Mouse (Mus musculus): ENCODE data around the gene Rgs2. TPM values are rescaled to one million over a fixed set of nuclear protein-coding genes. Genes with fewer than 3 reads are reported as not detected.

Rgs2 gene
- total and polyA plus RNA-seq, 2 experiments from 2014 or later: 26.4 to 85.2 TPM

DNA sequence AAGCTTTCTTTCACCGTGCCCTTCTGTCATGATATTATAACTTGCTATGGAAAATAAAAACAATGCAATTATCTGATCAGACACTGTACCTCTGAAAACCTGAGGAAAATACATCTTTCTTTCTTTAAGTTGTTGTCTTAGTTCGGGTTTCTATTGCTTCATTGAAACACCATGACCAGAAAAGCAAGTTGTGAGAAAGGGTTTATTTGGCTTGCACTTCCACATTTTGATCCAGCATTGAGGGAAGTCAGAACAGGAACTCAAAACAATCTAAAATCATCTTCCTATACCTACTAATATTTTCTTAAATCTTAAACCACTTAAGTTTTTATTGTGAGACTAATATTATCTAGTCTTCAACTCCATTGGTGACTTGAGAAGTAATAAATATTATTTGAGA lies 11.4 kb downstream of the Rgs2 start:
- ATAC-seq (ENCODE audit: low FRiP score) (no peak), DNase-seq (ENCODE audit: low spot score) (no peak)
- H3K36me3 ChIP-seq (ENCODE audit: insufficient read depth, low read length): no peaks in the 10 kb centered on the region
- no peaks in the 10 kb centered on the region for H3K9me3 ChIP-seq (ENCODE audit: low read length)
- H3K4me1 ChIP-seq (ENCODE audit: insufficient read depth, low read length): no peaks in the 10 kb centered on the region
- no peak overlapping the region for H3K4me2 ChIP-seq (ENCODE audit: low read depth, low read length, poor library complexity, severe bottlenecking)
- no peak for TF ChIP-seq CTCF (IDR thresholded peaks at IDR 0.05)
- H3K9ac ChIP-seq (replicated peaks; ENCODE audit: low read length, poor library complexity, severe bottlenecking): no peak overlapping the region
- H3K27me3 ChIP-seq (ENCODE audit: insufficient read depth, low read length): no peaks in the 10 kb centered on the region
- no peak overlapping the region for H3K4me3 ChIP-seq (ENCODE audit: low read depth, low read length)
- WGBS: 82% methylated on average over 2 of the region's 2 CpGs
- no peak overlapping the region for H3K27ac ChIP-seq (ENCODE audit: low read depth, low read length)

DNA sequence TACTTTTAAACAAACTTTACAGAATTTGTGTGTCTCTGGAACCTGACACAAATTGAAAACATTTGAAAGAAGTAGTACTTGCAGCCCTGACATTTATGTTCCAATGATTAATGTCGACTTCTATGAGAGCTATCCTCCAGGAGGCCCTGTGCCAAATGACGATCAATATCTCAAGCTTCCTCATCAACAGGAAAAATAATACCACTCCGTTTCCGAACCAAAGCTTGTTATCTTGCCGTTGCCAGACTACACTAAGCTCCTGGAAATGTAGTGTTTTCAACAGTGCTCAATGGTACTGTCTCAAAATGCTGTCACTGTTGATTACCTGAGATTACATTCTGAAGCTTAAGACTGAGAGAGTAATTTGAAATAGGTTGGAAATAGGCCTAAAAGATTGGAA lies 13.7 kb downstream of the Rgs2 start:
- Histone ChIP-seq H3K9me3 (ENCODE audit: low read length) (no peaks in the 10 kb centered on the region), H3K27me3 (ENCODE audit: insufficient read depth, low read length) (no peaks in the 10 kb centered on the region), H3K9ac (replicated peaks; ENCODE audit: low read length, poor library complexity, severe bottlenecking) (no peak overlapping the region), H3K4me1 (ENCODE audit: insufficient read depth, low read length) (no peaks in the 10 kb centered on the region), H3K4me2 (ENCODE audit: low read depth, low read length, poor library complexity, severe bottlenecking) (no peak overlapping the region), H3K4me3 (ENCODE audit: low read depth, low read length) (no peak overlapping the region), H3K36me3 (ENCODE audit: insufficient read depth, low read length) (no peaks in the 10 kb centered on the region), H3K27ac (ENCODE audit: low read depth, low read length) (no peak overlapping the region)
- 49% methylated on average over 5 of the region's 5 CpGs for WGBS
- TF ChIP-seq CTCF (IDR thresholded peaks at IDR 0.05): no peak
- ATAC-seq (ENCODE audit: low FRiP score): no peak
- DNase-seq (ENCODE audit: low spot score): peak; percentile 19

DNA sequence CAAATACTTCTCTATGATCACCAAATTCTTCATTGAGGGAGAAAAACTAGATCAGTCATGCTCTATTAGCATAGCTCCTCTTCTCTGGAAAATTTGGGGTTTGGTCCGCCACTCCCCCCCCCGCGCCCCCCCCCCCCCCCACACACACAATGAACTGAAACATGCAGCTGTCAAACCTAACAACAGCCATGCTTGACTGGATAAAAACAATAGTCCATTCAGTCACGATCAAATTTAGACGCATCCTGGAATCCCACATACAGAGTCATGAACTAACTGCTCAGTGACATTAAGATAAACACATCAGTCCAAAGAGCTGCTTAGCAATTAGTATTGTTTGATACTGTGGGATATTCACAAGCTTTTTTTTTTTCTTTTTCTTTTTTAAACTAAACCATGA lies 14.2 kb downstream of the Rgs2 start:
- 15% methylated on average over 4 of the region's 5 CpGs for WGBS
- Histone ChIP-seq H3K4me3 (ENCODE audit: low read depth, low read length) (no peak overlapping the region), H3K27me3 (ENCODE audit: insufficient read depth, low read length) (no peaks in the 10 kb centered on the region), H3K36me3 (ENCODE audit: insufficient read depth, low read length) (no peaks in the 10 kb centered on the region), H3K4me2 (ENCODE audit: low read depth, low read length, poor library complexity, severe bottlenecking) (no peak overlapping the region), H3K27ac (ENCODE audit: low read depth, low read length) (no peak overlapping the region), H3K4me1 (ENCODE audit: insufficient read depth, low read length) (no peaks in the 10 kb centered on the region), H3K9ac (replicated peaks; ENCODE audit: low read length, poor library complexity, severe bottlenecking) (no peak overlapping the region), H3K9me3 (ENCODE audit: low read length) (no peaks in the 10 kb centered on the region)
- ATAC-seq (ENCODE audit: low FRiP score) (no peak), DNase-seq (ENCODE audit: low spot score) (peak; percentile 54)
- TF ChIP-seq CTCF (IDR thresholded peaks at IDR 0.05): no peak

DNA sequence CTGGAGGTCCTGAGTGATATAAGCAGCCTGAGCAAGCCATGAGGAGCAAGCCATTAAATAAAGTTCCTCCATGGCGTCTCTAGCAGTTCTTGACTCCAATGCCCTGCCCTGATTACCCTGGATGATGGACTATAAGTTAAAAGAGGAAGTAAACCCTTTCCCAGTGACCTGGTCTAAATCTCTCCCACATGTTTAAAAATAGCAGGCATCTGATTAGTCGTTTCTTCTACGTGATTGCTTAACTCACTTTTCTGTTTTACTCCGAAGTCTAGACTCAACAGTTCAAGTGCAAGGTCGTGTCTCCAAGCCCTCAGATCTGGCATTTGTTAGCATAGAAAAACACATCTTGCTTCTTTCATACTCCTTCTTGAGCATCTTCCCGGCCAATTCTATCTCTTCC lies 15.2 kb downstream of the Rgs2 start:
- 90% methylated on average over 6 of the region's 6 CpGs for WGBS
- Histone ChIP-seq H3K9ac (replicated peaks; ENCODE audit: low read length, poor library complexity, severe bottlenecking) (no peak overlapping the region), H3K4me3 (ENCODE audit: low read depth, low read length) (no peak overlapping the region), H3K36me3 (ENCODE audit: insufficient read depth, low read length) (no peaks in the 10 kb centered on the region), H3K27me3 (ENCODE audit: insufficient read depth, low read length) (no peaks in the 10 kb centered on the region), H3K4me2 (ENCODE audit: low read depth, low read length, poor library complexity, severe bottlenecking) (no peak overlapping the region), H3K4me1 (ENCODE audit: insufficient read depth, low read length) (no peaks in the 10 kb centered on the region), H3K9me3 (ENCODE audit: low read length) (no peaks in the 10 kb centered on the region), H3K27ac (ENCODE audit: low read depth, low read length) (no peak overlapping the region)
- ATAC-seq (ENCODE audit: low FRiP score) (no peak), DNase-seq (ENCODE audit: low spot score) (no peak)
- TF ChIP-seq CTCF (IDR thresholded peaks at IDR 0.05): no peak

DNA sequence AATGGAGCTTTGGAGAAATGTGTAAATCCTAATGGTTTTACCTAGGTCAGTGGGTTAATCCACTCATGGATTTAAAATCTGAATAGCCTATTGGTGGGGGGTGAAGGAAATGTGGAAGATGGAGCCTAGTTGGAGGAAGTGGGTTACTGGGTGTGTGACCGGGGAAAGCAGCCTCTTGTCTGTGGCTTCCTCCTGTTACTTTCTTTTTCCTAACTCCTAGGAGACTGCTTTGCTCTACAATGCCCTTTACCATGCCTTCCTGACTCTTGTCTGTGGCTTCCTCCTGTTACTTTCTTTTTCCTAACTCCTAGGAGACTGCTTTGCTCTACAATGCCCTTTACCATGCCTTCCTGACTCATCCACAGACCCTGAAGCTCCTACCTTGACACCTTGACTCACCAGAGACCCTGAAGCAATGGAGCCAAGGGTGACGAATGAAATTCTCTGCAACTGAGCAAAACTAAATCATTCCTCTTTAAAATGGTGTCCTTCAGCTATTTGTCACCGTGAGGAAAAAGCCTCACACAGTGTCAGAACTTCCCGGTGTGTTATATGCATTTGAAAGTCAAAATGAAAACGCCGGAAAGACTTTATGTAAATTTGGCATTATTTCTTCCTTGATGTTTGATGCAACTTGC lies 18.9 kb downstream of the Rgs2 start:
- Histone ChIP-seq H3K9me3 (ENCODE audit: low read length) (no peaks in the 10 kb centered on the region), H3K4me1 (ENCODE audit: insufficient read depth, low read length) (no peaks in the 10 kb centered on the region), H3K4me2 (ENCODE audit: low read depth, low read length, poor library complexity, severe bottlenecking) (no peak overlapping the region), H3K36me3 (ENCODE audit: insufficient read depth, low read length) (no peaks in the 10 kb centered on the region), H3K27ac (ENCODE audit: low read depth, low read length) (no peak overlapping the region), H3K27me3 (ENCODE audit: insufficient read depth, low read length) (no peaks in the 10 kb centered on the region), H3K9ac (replicated peaks; ENCODE audit: low read length, poor library complexity, severe bottlenecking) (no peak overlapping the region), H3K4me3 (ENCODE audit: low read depth, low read length) (no peak overlapping the region)
- ATAC-seq (ENCODE audit: low FRiP score): no peak
- 62% methylated on average over 6 of the region's 6 CpGs for WGBS
- no peak for DNase-seq (ENCODE audit: low spot score)
- TF ChIP-seq CTCF (IDR thresholded peaks at IDR 0.05): no peak

DNA sequence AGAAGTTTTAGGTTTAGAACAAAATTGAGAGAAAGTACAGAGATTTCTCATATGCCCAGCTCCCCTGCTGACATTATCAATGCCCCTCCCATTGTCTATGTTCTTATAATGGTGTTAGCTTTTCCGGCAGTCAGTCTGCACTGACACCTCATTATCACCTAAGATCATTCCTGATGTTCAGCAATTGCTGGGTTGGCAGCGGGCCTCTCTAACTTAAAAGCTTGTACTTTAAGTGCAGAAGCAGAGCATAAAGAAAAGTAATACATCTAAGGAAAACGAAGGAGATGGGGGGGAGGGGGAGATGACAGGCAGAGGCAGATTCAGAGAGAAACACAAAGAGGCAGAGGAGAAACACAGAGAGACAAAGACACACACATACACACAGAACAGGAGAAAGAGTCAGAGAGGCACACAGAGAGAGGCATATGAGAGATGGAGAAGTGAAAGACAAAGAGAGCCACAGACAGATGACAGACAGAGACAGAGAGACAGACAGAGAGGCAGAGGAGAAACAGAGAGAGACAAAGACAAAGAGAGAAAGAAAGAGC lies 21.1 kb downstream of the Rgs2 start:
- H3K36me3 ChIP-seq (ENCODE audit: insufficient read depth, low read length): no peaks in the 10 kb centered on the region
- ATAC-seq (ENCODE audit: low FRiP score) (no peak), DNase-seq (ENCODE audit: low spot score) (no peak)
- H3K27ac ChIP-seq (ENCODE audit: low read depth, low read length): no peak overlapping the region
- 26% methylated on average over 3 of the region's 3 CpGs for WGBS
- TF ChIP-seq CTCF (IDR thresholded peaks at IDR 0.05): no peak
- no peaks in the 10 kb centered on the region for H3K9me3 ChIP-seq (ENCODE audit: low read length)
- H3K4me2 ChIP-seq (ENCODE audit: low read depth, low read length, poor library complexity, severe bottlenecking): no peak overlapping the region
- no peaks in the 10 kb centered on the region for H3K4me1 ChIP-seq (ENCODE audit: insufficient read depth, low read length)
- no peak overlapping the region for H3K4me3 ChIP-seq (ENCODE audit: low read depth, low read length)
- no peaks in the 10 kb centered on the region for H3K27me3 ChIP-seq (ENCODE audit: insufficient read depth, low read length)
- no peak overlapping the region for H3K9ac ChIP-seq (replicated peaks; ENCODE audit: low read length, poor library complexity, severe bottlenecking)
